Mouse (Mus musculus) cerebellum, adult 2 months (tissue): ENCODE data around the gene Laptm4a. TPM values are rescaled to one million over a fixed set of nuclear protein-coding genes. Genes with fewer than 3 reads are reported as not detected.

Experiments used
- DNase-seq, 2 experiments: peaks; one replicate each; pipeline ENCODE4 v3.0.0; 2021
- H3K27ac ChIP-seq: fragments of 200-500 bp; 2 replicates; pipeline ENCODE4 v1.5.1; 2012; ENCODE audit warnings: low read length, control low read depth, inconsistent platforms; ENCODE audit not compliant: insufficient read depth
- H3K27me3 ChIP-seq: fragments of 200-500 bp; 2 replicates; pipeline ENCODE4 v1.6.1; 2012; ENCODE audit warnings: inconsistent platforms, mild to moderate bottlenecking, low read length, moderate library complexity; ENCODE audit not compliant: control insufficient read depth, insufficient read depth
- H3K4me1 ChIP-seq: fragments of 200-500 bp; 2 replicates; pipeline ENCODE4 v1.6.1; 2011; ENCODE audit warnings: low read length; ENCODE audit not compliant: control insufficient read depth, insufficient read depth
- H3K4me3 ChIP-seq: fragments of 200-500 bp; replicated peaks from 2 replicates; pipeline ENCODE3; 2011; ENCODE audit warnings: mild to moderate bottlenecking, low read depth, low read length, control low read depth; ENCODE audit not compliant: insufficient read depth
- CTCF ChIP-seq: fragments of 200-500 bp; IDR thresholded peaks from 2 replicates; pipeline ENCODE4 v1.5.1; 2011; ENCODE audit warnings: low read depth, mild to moderate bottlenecking, control low read depth, low read length, moderate library complexity, borderline replicate concordance; ENCODE audit not compliant: insufficient read depth
- POLR2A ChIP-seq: fragments of 200-500 bp; IDR thresholded peaks from 2 replicates; pipeline ENCODE4 v1.6.1; 2011; ENCODE audit warnings: low read length, control low read depth, borderline replicate concordance; ENCODE audit not compliant: insufficient read depth
- WGBS: fragments of 180-500 bp; shearing (Covaris S2); methylation state at CpG from one replicate; pipeline ENCODE4 v1.1.7; 2018; 5-methylcytosine and 5-hydroxymethylcytosine counted together
- polyA plus RNA-seq: library from polyadenylated mRNA; depleted of rRNA; stranded (reverse); fragments of >200 nt; gene quantifications from 2 replicates; pipeline ENCODE4 v1.2.3, GENCODE M21; 2012; rRNA removed

Gene Laptm4a
- polyA plus RNA-seq, 1 experiment = 258 TPM

DNA sequence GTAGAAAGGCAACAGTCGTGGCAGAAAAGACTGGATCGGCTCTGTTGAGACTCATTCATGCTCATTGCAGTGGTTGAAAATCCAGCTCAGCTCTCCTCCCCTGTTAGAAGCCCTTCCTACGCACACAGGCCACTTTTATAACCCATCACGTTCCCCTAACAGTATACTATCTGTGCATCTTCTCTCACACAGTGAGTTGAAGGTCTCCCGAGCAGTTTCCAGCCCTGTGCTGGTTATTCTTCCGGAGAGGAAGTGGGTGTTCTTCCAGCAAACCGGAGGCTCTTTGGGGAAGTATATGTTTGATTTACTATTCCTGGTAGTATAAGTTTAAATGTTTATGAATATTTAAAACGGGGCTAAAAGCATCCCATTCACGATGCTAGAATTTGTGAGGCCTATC lies 25.7 kb downstream of the Laptm4a start:
- TF ChIP-seq POLR2A (no peak), CTCF (no peak)
- H3K27ac ChIP-seq = no peak overlapping the region
- no peaks in the 10 kb centered on the region for H3K4me1 ChIP-seq
- H3K27me3 ChIP-seq = no peaks in the 10 kb centered on the region
- H3K4me3 ChIP-seq = no peak overlapping the region
- no peak for DNase-seq
- 73% methylated on average over 9 of the region's 9 CpGs for WGBS

- no peak for TF ChIP-seq POLR2A
- no peak for TF ChIP-seq CTCF
- DNase-seq = peak; percentile 34 to 40
- H3K27me3 ChIP-seq = no peaks in the 10 kb centered on the region
- 1% methylated on average over 42 of the region's 42 CpGs for WGBS
- H3K4me1 ChIP-seq = no peaks in the 10 kb centered on the region
- no peak within 1 kb of the TSS for H3K27ac ChIP-seq
- peak within 1 kb of the TSS; percentile 32 for H3K4me3 ChIP-seq
Observed at GRCm38 (mm10) chr12:8947714-8948464, 26.4 kb downstream of the Laptm4a start, which contains the start of gene Matn3. Gene Matn3, plus strand, starts transcription at chr12:8947929.

GRCm38 (mm10) chr12:8953136-8953535 lies 31.7 kb downstream of the Laptm4a start:
- no peak for TF ChIP-seq CTCF
- TF ChIP-seq POLR2A = no peak
- DNase-seq = no peak
- Histone ChIP-seq H3K4me1 (no peaks in the 10 kb centered on the region), H3K27me3 (no peaks in the 10 kb centered on the region), H3K4me3 (no peak overlapping the region), H3K27ac (no peak overlapping the region)
- WGBS = 61% methylated on average over 10 of the region's 10 CpGs

DNA sequence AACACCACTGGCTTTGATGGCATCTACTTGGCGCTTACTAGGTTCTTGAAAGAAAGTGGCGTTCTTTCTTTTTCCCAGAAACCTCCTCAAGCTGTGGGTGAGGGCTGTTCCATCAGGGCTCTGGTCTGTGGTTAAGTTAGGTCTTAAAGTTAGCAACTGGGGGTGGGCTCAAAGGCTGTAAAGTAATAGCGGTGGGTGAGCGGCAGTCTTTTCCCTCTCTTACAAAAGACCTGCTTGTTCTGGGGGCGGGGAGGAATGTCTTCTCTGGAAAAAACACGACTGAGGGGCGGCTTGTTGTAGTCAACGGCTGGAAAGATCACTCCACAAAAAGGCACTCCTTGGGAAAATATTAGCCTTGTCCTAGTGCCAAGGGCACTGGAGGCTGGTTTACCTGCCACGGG lies 32.7 kb downstream of the Laptm4a start:
- H3K4me3 ChIP-seq = no peak overlapping the region

GRCm38 (mm10) chr12:8961607-8962316 lies 40.3 kb downstream of the Laptm4a start:
- no peak overlapping the region for H3K4me3 ChIP-seq
- 27% methylated on average over 9 of the region's 9 CpGs for WGBS
- DNase-seq = no peak
- no peak overlapping the region for H3K27ac ChIP-seq
- H3K4me1 ChIP-seq = no peaks in the 10 kb centered on the region
- H3K27me3 ChIP-seq = no peaks in the 10 kb centered on the region
- TF ChIP-seq CTCF (no peak), POLR2A (no peak)

More for the DNA sequence above, 32.7 kb downstream of the Laptm4a start:
- Histone ChIP-seq H3K27ac (no peak overlapping the region), H3K4me1 (no peaks in the 10 kb centered on the region), H3K27me3 (no peaks in the 10 kb centered on the region)
- DNase-seq = no peak
- WGBS = 52% methylated on average over 9 of the region's 9 CpGs
- TF ChIP-seq CTCF = no peak

- WGBS = 39% methylated on average over 9 of the region's 9 CpGs
- H3K4me3 ChIP-seq = no peak overlapping the region
- no peak overlapping the region for H3K27ac ChIP-seq
- TF ChIP-seq POLR2A (no peak), CTCF (no peak)
- no peaks in the 10 kb centered on the region for H3K27me3 ChIP-seq
- H3K4me1 ChIP-seq = no peaks in the 10 kb centered on the region
- DNase-seq = no peak
Observed at GRCm38 (mm10) chr12:8969828-8970227, 48.4 kb downstream of the Laptm4a start.

GRCm38 (mm10) chr12:8973820-8974465 lies 52.5 kb downstream of the Laptm4a start, which contains the start of gene Wdr35:
Gene Wdr35, plus strand, starts transcription at chr12:8973892.
- H3K4me1 ChIP-seq = no peaks in the 10 kb centered on the region
- H3K27me3 ChIP-seq = no peaks in the 10 kb centered on the region
- DNase-seq = peak; percentile 91
- peak within 1 kb of the TSS; percentile 81 for H3K4me3 ChIP-seq
- H3K27ac ChIP-seq = peak within 1 kb of the TSS; percentile 5
- TF ChIP-seq POLR2A = peak; percentile 95
- no peak for TF ChIP-seq CTCF
- WGBS = under 1% methylated on average over 45 of the region's 45 CpGs

DNA sequence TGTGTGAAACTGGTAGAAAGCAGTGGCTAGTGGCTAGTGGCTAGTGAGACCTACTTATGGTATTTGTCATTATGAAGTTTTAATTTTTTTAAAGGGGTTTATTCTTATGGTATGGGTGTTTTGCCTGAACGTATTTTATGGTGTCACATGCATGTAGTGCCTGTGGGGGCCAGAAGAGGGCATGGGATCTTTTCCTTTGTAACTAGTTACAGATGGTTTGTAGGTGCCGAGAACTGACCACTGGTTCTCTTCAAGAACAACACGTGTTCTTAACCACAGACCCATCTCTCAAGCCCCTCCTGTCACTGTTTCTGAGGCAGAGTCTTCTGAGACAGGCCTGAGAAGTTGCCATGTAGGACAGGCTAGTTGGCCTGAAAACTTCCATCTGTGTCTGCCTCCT lies 53.6 kb downstream of the Laptm4a start:
- H3K27ac ChIP-seq = no peak overlapping the region
- no peaks in the 10 kb centered on the region for H3K27me3 ChIP-seq
- 93% methylated on average over 3 of the region's 3 CpGs for WGBS
- TF ChIP-seq CTCF = no peak
- no peak for TF ChIP-seq POLR2A
- H3K4me1 ChIP-seq = no peaks in the 10 kb centered on the region
- no peak overlapping the region for H3K4me3 ChIP-seq
- no peak for DNase-seq

Other genes starting within 250 kb of the Laptm4a start
- gene Pum2, start 247.5 kb upstream of the Laptm4a start, polyA plus RNA-seq = 65.1 and 69.8 TPM in 2 replicates
- 10.8 and 16.9 TPM in 2 replicates for gene Sdc1, start 150.3 kb upstream of the Laptm4a start, polyA plus RNA-seq
- gene Matn3, start 26.3 kb downstream of the Laptm4a start, polyA plus RNA-seq = not detected in 2 replicates
- gene Wdr35, start 52.2 kb downstream of the Laptm4a start, polyA plus RNA-seq = 14.4 and 15.1 TPM in 2 replicates
- 6.3 and 6.5 TPM in 2 replicates for gene Ttc32, start 108.3 kb downstream of the Laptm4a start, polyA plus RNA-seq